Mouse (Mus musculus) myocyte (in vitro differentiated cells): Measurements from ENCODE around the gene Iqgap2. TPM values are rescaled to one million over a fixed set of nuclear protein-coding genes. Genes with fewer than 3 reads are reported as not detected.

Experiments used
- H3K27me3 ChIP-seq: one replicate; pipeline ENCODE4 v1.6.1; 2011; ENCODE audit not compliant: control insufficient read depth, insufficient read depth, insufficient read length
- H3K36me3 ChIP-seq: one replicate; pipeline ENCODE4 v1.6.1; 2011; ENCODE audit not compliant: control insufficient read depth, insufficient read depth
- H3K4me2 ChIP-seq: one replicate; pipeline ENCODE4 v1.6.1; 2011; ENCODE audit warnings: low read depth, control low read depth
- H3K4me3 ChIP-seq: one replicate; pipeline ENCODE4 v1.5.1; 2011; ENCODE audit warnings: mild to moderate bottlenecking, control low read depth, moderate library complexity
- H3K79me2 ChIP-seq: one replicate; pipeline ENCODE4 v1.6.1; 2011; ENCODE audit not compliant: control insufficient read depth, insufficient read depth
- H3ac ChIP-seq: one replicate; pipeline ENCODE4 v1.6.1; 2011; ENCODE audit not compliant: control insufficient read depth, insufficient read length
- CEBPB ChIP-seq: IDR thresholded peaks from 2 replicates; pipeline ENCODE4 v1.6.1; 2011; ENCODE audit warnings: mild to moderate bottlenecking, moderate library complexity; ENCODE audit not compliant: poor library complexity, insufficient read depth, severe bottlenecking
- E2F4 ChIP-seq: IDR thresholded peaks from one replicate; pipeline ENCODE4 v1.6.1; 2011; ENCODE audit warnings: mild to moderate bottlenecking, control low read depth, moderate library complexity; ENCODE audit not compliant: insufficient read depth
- MAX ChIP-seq: IDR thresholded peaks from one replicate; pipeline ENCODE4 v1.6.1; 2011; ENCODE audit warnings: low read depth, mild to moderate bottlenecking, control low read depth
- MYOD1 ChIP-seq, 3 experiments: IDR thresholded peaks; one replicate each; pipeline ENCODE4 v1.6.1; 2011; ENCODE audit warnings: control low read depth in 2 of 3, low read depth in 2 of 3, mild to moderate bottlenecking in 2 of 3, moderate library complexity in 1 of 3; ENCODE audit not compliant: insufficient read length in 2 of 3, control insufficient read depth in 1 of 3
- MYOG ChIP-seq, 3 experiments: IDR thresholded peaks; one replicate each; pipeline ENCODE4 v1.6.1; 2011; ENCODE audit warnings: control low read depth in 2 of 3, low read depth in 2 of 3, mild to moderate bottlenecking in 2 of 3; ENCODE audit not compliant: insufficient read length in 2 of 3, control insufficient read depth in 1 of 3, insufficient read depth in 1 of 3
- POLR2A ChIP-seq: IDR thresholded peaks from one replicate; pipeline ENCODE4 v1.6.1; 2011; ENCODE audit warnings: low read depth, mild to moderate bottlenecking, control low read depth, moderate library complexity; ENCODE audit not compliant: insufficient read length
- POLR2AphosphoS2 ChIP-seq: IDR thresholded peaks from one replicate; pipeline ENCODE4 v1.6.1; 2011; ENCODE audit warnings: low read depth, control low read depth; ENCODE audit not compliant: insufficient read length
- REST ChIP-seq: IDR thresholded peaks from one replicate; pipeline ENCODE4 v1.6.1; 2011; ENCODE audit warnings: mild to moderate bottlenecking, control low read depth, moderate library complexity; ENCODE audit not compliant: insufficient read depth, insufficient read length
- SRF ChIP-seq: IDR thresholded peaks from one replicate; pipeline ENCODE4 v1.6.1; 2011; ENCODE audit warnings: low read depth; ENCODE audit not compliant: control insufficient read depth, insufficient read length
- TCF12 ChIP-seq: IDR thresholded peaks from one replicate; pipeline ENCODE4 v1.6.1; 2011; ENCODE audit warnings: mild to moderate bottlenecking, control low read depth; ENCODE audit not compliant: poor library complexity, insufficient read depth, severe bottlenecking
- TCF3 ChIP-seq: IDR thresholded peaks from one replicate; pipeline ENCODE4 v1.6.1; 2011; ENCODE audit warnings: low read depth, control low read depth; ENCODE audit not compliant: insufficient read length
- USF1 ChIP-seq: IDR thresholded peaks from one replicate; pipeline ENCODE4 v1.6.1; 2011; ENCODE audit warnings: low read depth, mild to moderate bottlenecking, control low read depth, moderate library complexity
- polyA plus RNA-seq: library from polyadenylated mRNA; unstranded; fragments of >200 nt; fragmentation: generic; extraction: Trizol; gene quantifications from one replicate; pipeline ENCODE4 v1.2.1, GENCODE M21; 2012; ENCODE audit warnings: missing spikeins

Gene Iqgap2
- polyA plus RNA-seq, 1 experiment = 0.02 TPM

DNA sequence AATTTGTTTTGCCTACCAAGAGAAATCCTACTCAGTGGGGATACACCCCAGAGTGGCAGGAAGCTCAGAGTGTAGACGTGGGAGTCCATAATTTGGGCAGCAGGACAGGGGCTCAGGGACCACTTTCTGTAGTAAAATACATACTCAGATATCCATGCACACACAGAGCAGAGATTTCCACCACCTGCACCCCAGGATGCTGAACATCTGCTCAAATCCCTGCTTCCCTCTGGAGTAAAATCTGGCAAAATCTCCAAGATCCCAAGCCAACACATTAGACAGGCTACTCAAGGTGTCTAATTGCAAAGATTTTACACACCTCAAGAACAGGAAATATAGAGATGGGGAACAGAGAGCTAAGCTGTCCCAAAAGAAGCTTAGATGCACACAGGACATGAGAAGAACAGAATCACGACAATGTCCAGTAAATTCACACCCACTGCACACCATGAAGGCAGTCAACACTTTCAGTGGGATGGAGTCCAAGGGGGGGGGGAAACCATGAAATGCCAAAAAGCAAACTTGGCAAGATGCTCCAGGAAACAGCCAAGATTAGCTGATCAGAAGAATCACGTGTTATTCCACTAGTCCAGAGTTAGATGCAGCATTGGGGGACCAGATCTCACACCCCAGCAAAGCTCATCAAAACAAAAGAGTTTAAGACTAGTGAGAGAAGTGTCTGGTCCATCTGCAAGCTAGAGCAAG is 177.3 kb downstream of the Iqgap2 start:
- no peak overlapping the region for H3K4me2 ChIP-seq
- H3K4me3 ChIP-seq = no peak overlapping the region
- H3K79me2 ChIP-seq = no peaks in the 10 kb centered on the region
- no peaks in the 10 kb centered on the region for H3K27me3 ChIP-seq
- TF ChIP-seq MYOG (IDR thresholded peaks at IDR 0.05; ENCODE audit: control insufficient read depth in 1 of 3, insufficient read depth in 1 of 3, insufficient read length in 2 of 3, low read depth in 2 of 3) (no peak), MAX (no peak), TCF3 (no peak), REST (no peak), TCF12 (no peak), E2F4 (no peak), MYOD1 (IDR thresholded peaks at IDR 0.05; ENCODE audit: control insufficient read depth in 1 of 3, insufficient read length in 2 of 3, low read depth in 2 of 3) (no peak), USF1 (no peak), POLR2AphosphoS2 (no peak), POLR2A (no peak), SRF (no peak), CEBPB (no peak)
- H3ac ChIP-seq = no peak overlapping the region
- no peaks in the 10 kb centered on the region for H3K36me3 ChIP-seq

- no peaks in the 10 kb centered on the region for H3K27me3 ChIP-seq
- no peaks in the 10 kb centered on the region for H3K36me3 ChIP-seq
- no peaks in the 10 kb centered on the region for H3K79me2 ChIP-seq
- no peak overlapping the region for H3K4me3 ChIP-seq
- TF ChIP-seq MYOG (IDR thresholded peaks at IDR 0.05; ENCODE audit: control insufficient read depth in 1 of 3, insufficient read depth in 1 of 3, insufficient read length in 2 of 3, low read depth in 2 of 3) (no peak), POLR2A (no peak), MAX (no peak), POLR2AphosphoS2 (no peak), MYOD1 (IDR thresholded peaks at IDR 0.05; ENCODE audit: control insufficient read depth in 1 of 3, insufficient read length in 2 of 3, low read depth in 2 of 3) (no peak), CEBPB (no peak), TCF12 (no peak), E2F4 (no peak), USF1 (no peak), SRF (no peak), REST (no peak), TCF3 (no peak)
- no peak overlapping the region for H3ac ChIP-seq
- H3K4me2 ChIP-seq = no peak overlapping the region
These were observed 179.0 kb downstream of the Iqgap2 start for GRCm38 (mm10) chr13:95712570-95713268.

DNA sequence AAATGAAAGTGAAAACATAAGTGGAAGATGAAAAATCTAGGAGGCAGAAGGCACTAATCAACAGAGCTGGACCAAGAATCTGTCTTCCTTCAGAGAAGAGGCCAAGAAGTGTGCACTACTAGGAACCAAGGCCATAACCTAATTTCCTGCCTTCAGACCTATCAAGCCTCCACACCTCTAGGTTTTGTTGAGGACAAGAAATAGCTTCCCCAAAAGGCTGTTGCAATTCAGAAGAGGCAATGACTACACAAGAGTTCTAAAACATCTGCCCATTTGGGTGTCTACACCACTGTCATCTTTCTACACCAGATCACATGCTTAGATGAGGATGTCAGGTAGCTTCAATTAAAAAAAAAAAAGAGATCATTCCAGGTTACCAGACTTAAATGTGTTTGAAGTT is 179.7 kb downstream of the Iqgap2 start:
- Histone ChIP-seq H3K4me3 (no peak overlapping the region), H3K27me3 (no peaks in the 10 kb centered on the region), H3K79me2 (no peaks in the 10 kb centered on the region), H3K4me2 (no peak overlapping the region), H3ac (no peak overlapping the region), H3K36me3 (no peaks in the 10 kb centered on the region)
- no peak for TF ChIP-seq CEBPB
- TF ChIP-seq MYOD1 (IDR thresholded peaks at IDR 0.05; ENCODE audit: control insufficient read depth in 1 of 3, insufficient read length in 2 of 3, low read depth in 2 of 3) = no peak
- no peak for TF ChIP-seq USF1
- no peak for TF ChIP-seq REST
- no peak for TF ChIP-seq MAX
- no peak for TF ChIP-seq E2F4

GRCm38 (mm10) chr13:95705589-95705988 is 186.1 kb downstream of the Iqgap2 start:
- Histone ChIP-seq H3ac (no peak overlapping the region), H3K79me2 (no peaks in the 10 kb centered on the region), H3K4me3 (no peak overlapping the region), H3K36me3 (no peaks in the 10 kb centered on the region), H3K27me3 (no peaks in the 10 kb centered on the region), H3K4me2 (no peak overlapping the region)
- TF ChIP-seq MAX (no peak), TCF12 (no peak), POLR2AphosphoS2 (no peak), MYOG (IDR thresholded peaks at IDR 0.05; ENCODE audit: control insufficient read depth in 1 of 3, insufficient read depth in 1 of 3, insufficient read length in 2 of 3, low read depth in 2 of 3) (no peak), REST (no peak), USF1 (no peak), POLR2A (no peak), SRF (no peak), MYOD1 (IDR thresholded peaks at IDR 0.05; ENCODE audit: control insufficient read depth in 1 of 3, insufficient read length in 2 of 3, low read depth in 2 of 3) (no peak), CEBPB (no peak)
